Mouse (Mus musculus) embryonic stem cell, embryonic (primary cell): ENCODE data around the gene Nat8f7.
"Not testable (repeated sequence)": the region's sequence is repeated elsewhere in the genome, so short reads cannot be mapped to it uniquely, and the experiment has no call there.

Source experiments
- CTCF ChIA-PET, 4 experiments: fragments of 300-600 bp in 2 of 4; fragments of 350-600 bp in 2 of 4; sonication (Branson Sonifier 250); formaldehyde crosslinking; loops; one replicate each; lab custom pipeline; 2022; ENCODE audit warnings: inconsistent platforms in 2 of 4; lab: Charles Lee
- POLR2A ChIA-PET, 4 experiments: fragments of 300-600 bp in 2 of 4; fragments of 350-600 bp in 2 of 4; sonication (Branson Sonifier 250); formaldehyde crosslinking; loops; one replicate each; lab custom pipeline; 2022; ENCODE audit warnings: antibody characterized with exemption in 4 of 4, inconsistent platforms in 1 of 4; lab: Charles Lee

Gene Nat8f7

GRCm38 (mm10) chr6:85713105-85713504, at the start of gene Nat8f7:
Gene Nat8f7 (minus strand): TSS chr6:85713205.
- POLR2A ChIA-PET = not testable (repeated sequence)
- CTCF ChIA-PET = interaction anchor here in 1 of 4 experiments (0.7 kb wide), 1 partner anchor 173 kb away, joined by 3 read pairs; no protein-coding TSS in a partner anchor

- CTCF ChIA-PET, POLR2A ChIA-PET: not testable (repeated sequence)
These were observed 49.7 kb upstream of the Nat8f7 start for GRCm38 (mm10) chr6:85762678-85763077.

- CTCF ChIA-PET, POLR2A ChIA-PET: not testable (repeated sequence)
These were observed 42.8 kb upstream of the Nat8f7 start for GRCm38 (mm10) chr6:85755705-85756249.

- ChIA-PET POLR2A (interaction anchor here in 1 of 4 experiments (0.6 kb wide), 1 partner anchor 242 kb away, joined by 3 read pairs; no protein-coding TSS in a partner anchor), CTCF (interaction anchor here in 1 of 4 experiments (0.6 kb wide), 1 partner anchor 484 kb away, joined by 7 read pairs; no protein-coding TSS in a partner anchor)
These were observed 3.4 kb downstream of the Nat8f7 start for GRCm38 (mm10) chr6:85709607-85710006.

GRCm38 (mm10) chr6:85709206-85709605, 3.8 kb downstream of the Nat8f7 start:
- POLR2A ChIA-PET, CTCF ChIA-PET: not testable (repeated sequence)

- CTCF ChIA-PET, POLR2A ChIA-PET: not testable (repeated sequence)
These were observed 11.1 kb downstream of the Nat8f7 start for GRCm38 (mm10) chr6:85701943-85702342.
